Mouse (Mus musculus): ENCODE data around the gene Zbed4. TPM values are rescaled to one million over a fixed set of nuclear protein-coding genes. Genes with fewer than 3 reads are reported as not detected.
"Not testable (repeated sequence)": the region's sequence is repeated elsewhere in the genome, so short reads cannot be mapped to it uniquely, and the experiment has no call there.

The Zbed4 gene
- total RNA-seq, 2 experiments from 2014 or later: 8.6 to 8.7 TPM

DNA sequence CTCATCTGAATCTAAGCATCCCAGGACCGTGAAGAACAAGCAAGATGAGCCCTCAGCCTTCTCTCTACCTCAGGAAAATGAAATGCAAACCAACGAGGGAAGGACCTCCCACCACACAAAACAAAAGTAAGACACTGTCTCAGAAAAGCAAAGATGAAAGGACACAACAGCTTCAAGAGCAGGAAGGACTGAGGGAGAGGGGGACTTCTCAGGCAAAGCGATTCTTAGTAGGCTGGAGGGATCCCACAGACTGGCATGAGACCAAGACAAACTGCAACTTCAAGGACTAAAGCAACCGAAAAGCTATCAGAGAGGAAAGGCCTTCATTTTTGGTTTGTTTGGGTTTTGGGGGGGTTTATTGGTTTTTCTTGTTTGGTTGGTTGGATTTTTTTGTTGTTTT is 15.3 kb upstream of the Zbed4 start:
- DNase-seq: no peak

DNA sequence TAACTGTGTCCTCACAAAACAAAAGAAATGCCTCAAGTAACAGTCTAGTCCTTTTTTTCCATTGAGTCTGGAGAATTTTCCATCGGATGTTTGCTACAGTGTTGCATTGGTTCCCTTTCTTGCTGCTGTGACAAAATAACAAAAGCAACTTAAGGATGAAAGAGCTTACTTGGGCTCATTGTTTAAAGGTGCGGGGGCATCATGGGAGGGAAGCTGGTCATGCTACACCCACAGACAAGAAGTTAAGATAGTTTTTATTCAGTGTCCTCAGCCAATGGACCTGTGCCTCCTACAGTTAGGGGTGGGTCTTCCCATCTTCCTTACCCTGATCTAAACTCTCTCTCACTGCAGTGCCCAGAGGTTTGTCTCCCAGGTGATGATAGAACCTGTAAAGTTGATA is 13.0 kb upstream of the Zbed4 start:
- DNase-seq: no peak

DNA sequence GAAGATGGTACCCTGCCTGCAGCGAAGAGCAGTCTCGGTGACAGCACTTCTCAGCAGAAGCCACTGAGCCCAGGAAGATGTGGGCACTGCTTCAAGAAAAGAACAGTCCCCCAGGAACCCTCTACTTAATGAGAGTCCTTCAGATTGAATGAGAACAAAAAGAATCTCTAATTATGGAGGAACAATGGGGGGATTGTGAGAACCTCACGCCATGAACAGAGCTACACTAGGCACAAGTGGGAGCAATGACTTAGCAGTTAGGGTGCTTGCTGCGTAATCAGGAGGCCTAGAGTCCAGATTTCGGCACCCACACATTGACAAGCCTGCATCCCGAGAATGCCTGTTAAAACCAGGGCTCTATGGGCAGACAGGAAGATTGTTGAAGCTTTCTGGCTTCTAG is 10.1 kb upstream of the Zbed4 start:
- DNase-seq: no peak

DNA sequence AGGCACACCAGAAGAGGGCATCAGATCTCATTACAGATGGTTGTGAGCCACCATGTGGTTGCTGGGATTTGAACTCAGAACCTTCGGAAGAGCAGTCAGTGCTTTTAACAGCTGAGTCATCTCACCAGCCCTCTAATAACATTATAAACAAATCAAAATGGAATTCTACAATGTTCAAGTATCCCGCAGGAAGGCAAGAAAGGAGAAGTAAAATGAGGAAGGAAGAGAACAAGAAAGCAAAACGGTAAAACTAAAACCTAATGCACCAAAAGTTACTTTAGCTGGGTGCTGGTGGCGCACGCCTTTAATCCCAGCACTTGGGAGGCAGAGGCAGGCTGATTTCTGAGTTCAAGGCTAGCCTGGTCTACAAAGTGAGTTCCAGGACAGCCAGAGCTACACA is 8.1 kb upstream of the Zbed4 start:
- DNase-seq: not testable (repeated sequence)

DNA sequence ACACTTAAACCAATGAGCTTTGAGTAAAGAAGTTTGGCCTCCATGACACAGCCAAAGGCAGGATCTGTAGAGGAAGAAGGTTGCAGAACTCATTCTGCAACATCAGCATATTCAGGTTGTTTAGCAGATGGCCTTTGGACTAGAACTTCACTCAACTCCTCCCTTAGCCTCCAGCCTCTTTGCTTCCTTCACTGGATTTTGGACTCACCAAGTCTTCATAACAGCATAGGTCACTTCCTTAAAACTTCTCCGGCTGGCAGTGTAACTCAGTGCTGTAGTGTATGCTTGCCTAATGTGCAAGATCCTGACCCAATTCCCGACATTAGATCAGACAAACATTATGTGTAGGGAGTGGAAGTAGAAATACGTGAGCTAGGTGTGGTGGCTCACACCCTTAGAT is 6.1 kb upstream of the Zbed4 start:
- DNase-seq: no peak

DNA sequence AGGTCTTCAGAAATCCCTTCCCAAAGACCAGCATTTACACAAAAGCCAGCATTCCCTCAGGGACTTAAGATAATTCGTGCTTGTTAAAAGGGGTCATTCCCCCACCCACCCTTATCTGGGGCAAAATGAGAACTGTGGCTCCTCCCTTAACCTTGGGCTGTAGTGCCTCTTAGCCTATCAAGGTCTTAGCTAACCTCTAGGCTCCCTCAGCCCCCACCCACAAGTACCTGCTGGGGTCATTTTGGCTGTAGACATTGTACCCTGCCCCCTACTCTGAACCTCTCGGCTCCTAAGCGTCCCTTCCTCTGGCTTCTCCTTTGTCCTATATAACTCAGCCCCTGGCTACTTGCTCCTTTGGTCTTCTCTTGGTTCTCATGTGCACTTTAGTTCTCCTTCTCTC is 5.5 kb upstream of the Zbed4 start:
- DNase-seq: no peak

DNA sequence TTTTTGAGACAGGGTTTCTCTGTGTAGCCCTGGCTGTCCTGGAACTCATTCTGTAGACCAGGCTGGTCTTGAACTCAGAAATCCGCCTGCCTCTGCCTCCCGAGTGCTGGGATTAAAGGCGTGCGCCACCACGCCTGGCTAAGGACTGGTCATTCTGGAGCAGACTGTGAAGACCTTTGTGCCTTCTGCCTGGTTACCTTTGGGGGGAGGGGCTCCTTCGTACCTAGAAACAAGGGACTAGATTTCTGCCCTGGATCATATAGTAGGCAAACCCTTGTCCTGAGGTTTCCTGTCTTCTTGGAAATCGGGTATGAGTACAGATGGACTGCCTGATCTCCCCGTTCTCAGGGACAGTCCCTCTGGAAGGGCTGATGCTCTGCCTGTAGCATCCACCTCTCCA is 1.8 kb upstream of the Zbed4 start:
- DNase-seq: not testable (repeated sequence)

DNA sequence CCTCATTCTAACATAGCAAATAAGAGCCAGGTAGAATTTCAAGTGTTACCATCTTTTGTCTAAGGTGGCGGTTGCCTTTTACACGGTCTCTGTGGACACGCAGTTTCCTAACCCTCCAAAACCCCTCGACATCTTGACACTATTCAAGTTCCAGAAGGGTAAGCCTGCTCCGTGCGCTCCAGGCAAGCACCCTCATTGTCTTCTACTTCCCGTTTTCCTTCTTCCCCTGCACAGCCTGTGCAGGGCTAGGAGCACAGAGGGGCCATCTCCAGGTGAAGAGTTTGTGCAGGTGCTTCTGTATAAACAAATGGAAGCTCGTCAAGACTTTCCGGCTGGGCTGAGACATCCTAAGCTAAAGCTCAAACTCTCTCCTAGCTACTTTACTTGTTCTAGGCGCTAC is 1.4 kb upstream of the Zbed4 start:
- no peak for DNase-seq

DNA sequence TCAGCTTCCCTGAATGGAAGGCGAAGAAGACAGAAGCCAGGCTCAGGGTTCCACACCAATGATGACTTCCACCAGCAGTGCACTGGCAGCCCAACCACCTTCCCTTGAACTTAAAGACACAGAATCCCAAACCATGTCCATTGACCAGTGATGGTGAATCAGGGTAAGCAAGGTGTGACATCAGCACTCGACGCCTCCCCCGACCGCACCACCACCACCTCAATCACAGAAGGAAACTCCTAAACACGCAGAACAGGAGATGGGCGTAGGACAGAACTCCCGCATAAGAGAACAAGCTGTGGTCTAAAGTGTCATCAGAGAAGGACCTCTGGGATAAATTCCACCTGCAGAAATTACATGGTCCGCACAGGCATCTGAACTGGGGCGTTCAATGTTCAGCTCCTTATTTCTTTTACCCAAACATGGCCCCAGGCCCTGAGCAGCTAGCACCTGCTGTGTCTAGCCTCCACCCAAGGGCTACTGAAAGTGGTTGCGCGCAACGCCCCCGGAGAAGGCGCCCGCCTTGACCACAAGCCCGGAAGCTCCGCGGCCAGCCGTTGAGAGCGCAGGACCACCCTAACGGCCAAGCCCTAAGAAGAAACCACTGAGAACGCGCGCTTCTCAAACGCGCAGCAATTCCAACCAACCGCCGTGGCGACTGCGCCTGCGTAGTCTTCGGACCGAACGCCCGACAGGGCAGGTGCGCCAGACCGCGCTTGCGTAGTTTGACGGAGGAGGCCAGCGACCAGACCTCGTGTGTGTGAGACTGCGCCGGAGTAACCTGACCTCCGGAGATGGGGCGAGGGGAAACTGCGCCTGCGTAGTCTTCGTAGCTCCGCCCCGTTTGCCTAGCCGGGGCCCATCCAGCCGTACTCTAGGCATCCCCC is 540 bp upstream of the Zbed4 start:
- peak; percentile 97 to 100 for DNase-seq

DNA sequence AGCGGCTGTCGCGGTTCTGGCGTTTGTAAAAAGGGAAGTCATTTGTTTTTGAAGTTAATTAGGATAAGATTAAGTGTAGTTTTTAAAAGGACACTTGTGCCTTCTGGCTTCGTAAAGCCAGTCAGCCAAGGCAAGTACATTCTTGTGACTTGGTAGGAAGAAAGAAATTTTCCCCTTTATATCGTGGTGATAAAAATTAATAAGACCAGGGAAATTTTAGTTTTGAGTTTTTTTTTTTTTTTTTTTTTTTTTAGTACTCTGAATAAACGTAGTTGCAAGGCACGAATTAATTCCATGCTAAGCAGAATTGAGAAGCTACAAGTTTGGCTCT is 908 bp downstream of the Zbed4 start:
- DNase-seq: no peak

DNA sequence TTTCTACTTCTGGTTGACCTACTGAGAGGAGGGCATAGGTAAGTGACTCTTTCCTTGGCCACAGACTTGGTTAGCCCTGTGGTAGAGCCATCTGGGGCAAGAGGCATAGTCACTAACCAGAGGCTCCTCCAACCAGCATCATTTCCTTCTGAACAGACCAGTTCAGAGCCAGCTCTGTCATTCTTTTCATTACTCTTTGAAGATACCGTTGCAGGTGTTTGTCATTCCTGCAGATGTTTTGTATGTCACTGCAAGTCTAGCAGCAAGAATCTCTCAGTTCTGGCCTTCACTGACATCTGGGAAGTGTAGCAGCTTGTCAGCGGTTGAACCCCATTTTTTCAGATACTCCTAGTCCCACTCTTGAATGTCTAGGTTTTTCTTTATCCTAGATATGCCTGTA is 3.4 kb downstream of the Zbed4 start:
- no peak for DNase-seq

DNA sequence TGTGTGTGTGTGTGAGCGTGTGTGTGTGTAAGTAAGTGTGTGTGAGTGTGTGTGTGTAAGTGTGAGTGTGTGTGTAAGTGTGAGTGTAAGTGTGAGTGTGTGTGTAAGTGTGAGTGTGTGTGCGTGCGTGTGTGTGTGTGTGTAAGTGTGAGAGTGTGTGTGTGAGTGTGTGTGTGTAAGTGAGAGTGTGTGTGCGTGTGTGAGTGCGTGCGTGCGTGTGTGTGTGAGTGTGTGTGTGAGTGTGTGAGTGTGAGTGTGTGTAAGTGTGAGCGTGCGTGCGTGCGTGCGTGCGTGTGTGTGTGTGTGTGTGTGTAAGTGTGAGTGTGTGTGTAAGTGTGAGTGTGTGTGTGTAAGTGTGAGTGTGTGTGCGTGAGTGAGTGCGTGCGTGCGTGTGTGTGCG is 4.3 kb downstream of the Zbed4 start:
- no peak for DNase-seq

DNA sequence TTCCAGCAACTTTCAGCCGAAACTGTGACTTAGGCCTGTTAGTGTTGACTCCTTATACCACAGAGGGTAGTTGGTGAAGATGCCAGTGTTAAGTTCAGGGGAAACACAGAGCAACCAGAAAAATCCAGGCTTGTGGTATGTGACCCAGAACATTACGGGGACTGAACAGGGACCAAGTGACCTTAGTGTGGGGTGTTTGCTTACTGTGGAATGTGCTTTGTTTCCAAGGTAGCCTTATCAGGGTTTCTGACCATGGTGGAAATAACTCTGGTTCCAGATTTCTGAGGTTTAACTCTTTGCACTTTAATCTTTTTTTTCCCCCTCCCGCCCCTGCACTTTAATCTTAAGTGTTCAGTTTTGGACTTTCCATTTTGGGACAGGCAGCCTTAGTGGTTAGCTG is 6.6 kb downstream of the Zbed4 start:
- no peak for DNase-seq

DNA sequence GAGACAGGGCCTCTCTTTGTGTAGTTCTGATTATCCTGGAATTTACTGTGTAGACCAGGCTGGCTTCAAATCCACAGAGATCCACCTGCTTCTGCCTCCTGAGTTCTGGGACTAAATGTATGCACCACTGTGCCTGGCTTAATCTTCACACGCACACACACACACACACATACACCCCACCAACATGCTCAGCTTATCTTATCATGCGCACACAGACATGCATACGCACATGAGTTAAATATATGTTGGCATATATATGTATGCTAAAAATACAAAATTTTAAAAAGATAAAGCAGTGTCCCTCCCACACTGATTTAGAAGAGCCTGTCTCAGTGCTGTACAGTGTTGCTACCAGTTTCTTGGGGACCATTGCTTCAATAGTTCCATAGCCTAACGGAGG is 10.1 kb downstream of the Zbed4 start:
- no peak for DNase-seq

DNA sequence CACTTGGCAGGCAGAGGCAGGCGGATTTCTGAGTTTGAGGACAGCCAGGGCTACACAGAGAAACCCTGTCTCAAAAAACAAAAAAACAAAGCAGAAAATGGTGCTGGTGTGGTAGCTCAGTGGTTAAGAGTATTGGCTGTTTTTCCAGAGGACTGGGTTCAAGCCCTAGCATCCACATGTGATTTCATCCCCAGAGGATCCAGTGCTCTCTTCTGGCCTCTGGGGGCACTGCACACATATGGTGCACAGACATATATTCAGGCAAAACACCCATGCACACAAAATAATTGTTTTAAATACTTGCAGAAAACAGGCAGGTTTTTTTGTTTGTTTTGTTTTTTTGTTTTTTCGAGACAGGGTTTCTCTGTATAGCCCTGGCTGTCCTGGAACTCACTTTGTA is 14.7 kb downstream of the Zbed4 start:
- DNase-seq: not testable (repeated sequence)

DNA sequence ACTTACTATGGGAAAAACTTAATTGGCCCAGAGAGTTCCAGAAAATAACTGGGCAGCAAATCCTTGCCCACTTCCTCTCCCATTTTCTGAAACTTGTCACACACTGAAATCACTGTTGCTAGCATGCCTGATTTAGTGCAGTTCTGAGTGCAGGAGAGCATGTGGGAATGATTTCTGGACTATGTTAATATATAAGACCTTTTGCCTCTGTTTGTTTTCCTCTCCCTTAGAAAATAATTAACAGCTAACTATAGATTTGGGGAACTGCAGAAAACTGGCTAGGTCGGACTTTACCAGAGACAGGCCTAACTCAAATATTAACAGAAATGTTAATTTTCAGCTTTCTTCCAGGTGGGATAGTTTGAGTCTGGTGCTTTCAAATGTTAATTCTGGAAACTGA is 17.1 kb downstream of the Zbed4 start:
- DNase-seq: no peak

DNA sequence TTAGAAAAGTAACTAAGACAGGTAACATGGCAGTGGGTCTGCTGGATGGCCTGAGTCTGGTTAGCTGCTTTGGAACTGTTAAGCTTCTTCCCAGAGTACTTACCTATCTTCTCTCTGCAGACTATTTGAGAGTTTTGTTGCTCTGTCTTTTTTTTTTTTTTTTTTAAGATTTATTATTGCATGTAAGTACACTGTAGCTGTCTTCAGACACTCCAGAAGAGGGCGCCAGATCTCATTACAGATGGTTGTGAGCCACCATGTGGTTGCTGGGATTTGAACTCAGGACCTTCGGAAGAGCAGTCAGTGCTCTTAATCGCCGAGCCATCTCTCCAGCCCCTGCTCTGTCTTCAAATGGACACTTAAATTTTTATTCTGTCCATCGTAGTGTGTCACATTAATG is 23.2 kb downstream of the Zbed4 start:
- not testable (repeated sequence) for DNase-seq

DNA sequence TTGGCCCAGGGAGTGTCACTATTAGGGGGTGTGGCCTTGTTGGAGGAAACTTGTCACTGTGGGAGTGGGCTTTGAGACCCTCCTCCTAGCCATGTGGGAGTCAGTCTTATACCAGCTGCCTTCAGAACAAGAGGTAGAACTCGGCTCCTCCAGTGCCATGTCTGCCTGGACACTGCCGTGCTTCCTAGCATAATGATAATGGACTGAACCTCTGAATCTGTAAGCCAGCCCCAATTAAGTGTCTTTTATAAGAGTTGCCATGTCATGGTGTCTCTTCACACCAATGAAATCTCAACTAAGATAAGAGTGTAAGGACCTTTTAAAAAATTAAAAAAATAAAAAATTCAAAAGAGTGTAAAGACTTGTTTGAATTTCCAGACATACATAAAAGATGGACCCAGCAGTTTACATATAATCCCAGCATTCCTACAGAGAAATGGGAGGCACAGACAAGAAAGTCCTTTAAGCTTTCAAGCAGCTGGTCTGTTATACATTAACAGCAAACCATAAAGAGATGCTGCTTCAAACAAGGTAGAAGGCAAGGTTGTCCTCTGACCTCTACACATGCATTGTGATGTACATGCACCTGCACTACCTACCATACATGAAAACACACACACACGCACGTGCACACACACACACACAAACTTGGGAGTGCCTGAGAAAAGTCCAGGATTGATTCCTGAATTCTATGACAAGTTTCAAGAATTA is 40.8 kb downstream of the Zbed4 start:
- no peak for DNase-seq

DNA sequence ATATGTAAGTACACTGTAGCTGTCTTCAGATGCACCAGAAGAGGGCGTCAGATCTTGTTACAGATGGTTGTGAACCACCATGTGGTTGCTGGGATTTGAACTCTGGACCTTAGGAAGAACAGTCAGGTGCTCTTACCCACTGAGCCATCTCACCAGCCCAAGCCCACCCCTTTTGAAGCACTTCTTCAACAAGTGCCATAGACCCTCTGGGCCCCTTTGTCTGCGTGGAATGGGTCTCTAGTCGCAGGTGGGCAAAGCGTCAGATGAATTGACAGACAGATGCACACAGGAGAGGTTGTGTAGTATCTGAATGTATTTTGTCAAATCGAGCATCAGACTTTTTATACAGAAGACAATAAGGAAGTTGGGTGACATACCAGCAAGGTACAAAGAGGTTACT is 43.3 kb downstream of the Zbed4 start:
- DNase-seq: not testable (repeated sequence)

DNA sequence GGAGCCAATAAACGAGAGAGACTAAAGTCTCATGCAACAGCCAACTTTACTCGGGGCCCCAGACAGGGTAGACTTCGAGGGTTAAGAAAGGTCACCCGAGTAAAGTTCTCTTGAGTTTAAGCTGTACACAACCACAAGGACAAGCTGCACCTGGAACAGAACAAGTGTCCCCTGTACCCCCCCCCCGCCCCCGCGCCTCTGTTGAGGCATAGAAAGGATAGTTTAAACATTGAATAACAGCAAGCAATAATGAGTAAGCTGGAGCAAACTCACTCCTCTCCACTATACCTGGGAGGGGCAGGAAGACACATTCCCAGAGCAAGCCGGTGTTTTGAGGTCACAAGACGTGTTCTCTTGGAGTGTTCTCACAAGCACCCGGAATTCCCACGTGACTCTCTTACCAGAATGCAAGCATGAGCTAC is 48.5 kb downstream of the Zbed4 start:
- DNase-seq: no peak

DNA sequence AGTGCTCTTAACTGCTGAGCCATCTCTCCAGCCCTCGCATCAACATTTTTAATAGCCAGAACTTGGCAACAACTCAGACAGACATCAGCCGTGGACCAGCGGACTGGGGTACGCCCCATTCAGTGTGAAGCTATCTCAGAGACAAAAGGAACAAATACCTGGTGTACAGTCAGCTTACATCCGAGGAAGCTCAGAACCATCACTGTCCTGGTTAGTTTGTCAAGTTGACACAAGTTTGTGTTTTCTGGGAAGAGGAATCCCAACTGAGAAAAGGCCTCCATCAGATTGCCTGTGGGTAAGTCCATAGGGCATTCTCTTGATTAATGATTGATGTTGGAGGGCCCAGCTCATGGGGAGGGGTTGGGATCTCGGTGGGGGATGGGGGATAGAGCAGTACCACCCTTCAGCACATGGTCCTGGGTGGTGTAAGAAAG is 49.5 kb downstream of the Zbed4 start:
- no peak for DNase-seq

DNA sequence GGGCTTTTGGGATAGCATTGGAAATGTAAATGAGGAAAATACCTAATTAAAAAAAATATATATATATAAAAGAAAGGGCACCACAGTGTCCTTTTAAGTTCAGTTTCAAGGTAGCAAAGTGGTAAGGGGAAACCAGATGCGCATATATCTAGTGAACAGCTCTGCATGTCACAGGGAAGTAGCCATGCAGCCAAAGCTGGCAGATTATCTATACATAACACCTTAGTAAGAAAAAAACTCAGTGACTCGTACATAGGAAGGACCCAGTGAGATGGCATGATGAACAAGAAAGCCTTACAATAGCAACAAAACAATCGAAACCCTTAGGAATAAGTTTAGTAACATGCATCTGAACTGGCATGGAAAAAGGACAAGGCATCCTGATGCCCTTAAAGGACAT is 50.4 kb downstream of the Zbed4 start:
- no peak for DNase-seq

DNA sequence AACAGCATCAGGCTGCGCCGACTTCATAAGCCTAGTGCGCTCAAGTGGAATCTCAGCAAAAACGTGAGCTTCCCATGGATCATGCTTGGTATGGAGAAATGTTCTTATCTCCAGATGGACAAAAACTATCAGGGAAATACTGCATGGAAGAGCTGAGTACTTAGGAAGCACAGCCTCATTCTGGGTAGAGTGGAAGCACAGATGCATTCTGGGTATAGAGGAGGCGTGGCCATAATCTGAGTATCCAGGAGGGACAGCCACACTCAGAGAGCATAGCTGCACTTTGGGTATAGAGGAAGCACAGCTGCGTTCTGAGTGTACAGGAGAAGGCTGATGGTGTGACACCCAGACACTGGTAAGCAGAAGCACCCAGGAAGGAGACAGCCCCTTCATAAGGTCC is 50.9 kb downstream of the Zbed4 start:
- DNase-seq: no peak

DNA sequence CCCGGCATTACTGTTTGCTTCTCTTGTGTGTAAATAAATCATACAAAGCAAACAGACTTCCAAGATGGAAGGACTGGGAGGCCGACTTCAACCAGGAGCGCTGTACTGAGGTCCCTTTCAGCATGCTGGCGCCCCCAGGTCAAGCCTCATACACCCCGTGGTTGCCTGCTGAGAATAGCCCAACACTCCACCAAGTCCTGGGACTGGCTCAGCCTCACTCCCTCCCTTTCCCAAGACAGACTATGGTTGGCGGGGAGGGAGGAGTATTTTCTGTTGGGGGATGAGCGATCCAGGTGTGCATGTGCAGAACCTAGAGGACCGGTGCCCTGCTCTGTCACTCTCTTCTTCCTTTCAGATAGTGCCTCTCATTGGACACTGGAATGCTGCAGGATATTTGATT is 56.7 kb downstream of the Zbed4 start:
- no peak for DNase-seq
